In genomic region chr4:64123675-64124074, GRCm38 (mm10) we compare ENCODE assay signal across 12 mouse cellular contexts.
"Had no signal": no experiment of that assay in that cellular context is flagged by ENCODE, and none has a peak within 500 bp of the region (broad histone marks: within the 10 kb centered on the region; RNA-seq: fewer than 3 reads in every experiment).

No protein-coding gene starts in this region.

- DNase-seq: kidney, adult 11 months; kidney, adult 9 months; kidney, postnatal 4 days; left cerebral cortex, postnatal 4 days; lung, adult 18-20 months; lung, postnatal 36 days; thymus, postnatal 14 days had no signal

- ATAC-seq: midbrain, embryonic 13.5 days had no signal

- H3K9me3 ChIP-seq: limb, embryonic 13.5 days; midbrain, embryonic 13.5 days had no signal

- H3K4me2 ChIP-seq: limb, embryonic 13.5 days; midbrain, embryonic 13.5 days had no signal

- H3K27ac ChIP-seq: kidney, postnatal 0 days; limb, embryonic 13.5 days; liver, embryonic 14.5 days; midbrain, embryonic 13.5 days; stomach, postnatal 0 days had no signal

- H3K9ac ChIP-seq: limb, embryonic 13.5 days; liver, embryonic 14.5 days; midbrain, embryonic 13.5 days had no signal

- H3K4me3 ChIP-seq: limb, embryonic 13.5 days; midbrain, embryonic 13.5 days had no signal

- H3K27me3 ChIP-seq: limb, embryonic 13.5 days; midbrain, embryonic 13.5 days had no signal

- H3K4me1 ChIP-seq: midbrain, embryonic 13.5 days had no signal

- H3K36me3 ChIP-seq: limb, embryonic 13.5 days; midbrain, embryonic 13.5 days had no signal
